Mouse (Mus musculus) midbrain, embryonic 16.5 days (tissue): ENCODE results near the gene Ubl5. TPM values are rescaled to one million over a fixed set of nuclear protein-coding genes. Genes with fewer than 3 reads are reported as not detected.
A peak's percentile ranks its signal among the peaks of the same experiment; 100 is the strongest.

Experiments used
- ATAC-seq: fragments of 200-750 bp; cut with Nextera tagmentation; 2 replicates; pipeline ENCODE4 v1.8.0; 2017; ENCODE audit warnings: moderate TSS enrichment
- H3K27ac ChIP-seq: fragments of 300-500 bp; sonication (generic); 2 replicates; pipeline ENCODE4 v1.5.1; 2014; ENCODE audit warnings: mild to moderate bottlenecking, low read length, mixed read lengths
- H3K27me3 ChIP-seq: fragments of 300-500 bp; sonication (generic); 2 replicates; pipeline ENCODE4 v1.6.1; 2014; ENCODE audit warnings: low read depth, low read length, mixed read lengths; ENCODE audit not compliant: control insufficient read depth, insufficient read depth
- H3K36me3 ChIP-seq: fragments of 300-500 bp; sonication (generic); 2 replicates; pipeline ENCODE4 v1.6.1; 2014; ENCODE audit warnings: mild to moderate bottlenecking, low read length, moderate library complexity, mixed read lengths; ENCODE audit not compliant: control insufficient read depth, insufficient read depth
- H3K4me1 ChIP-seq: fragments of 300-500 bp; sonication (generic); 2 replicates; pipeline ENCODE4 v1.6.1; 2014; ENCODE audit warnings: mild to moderate bottlenecking, low read length, mixed read lengths; ENCODE audit not compliant: control insufficient read depth, insufficient read depth
- H3K4me2 ChIP-seq: fragments of 300-500 bp; sonication (generic); 2 replicates; pipeline ENCODE4 v1.6.1; 2014; ENCODE audit warnings: mild to moderate bottlenecking, low read length, mixed read lengths
- H3K4me3 ChIP-seq: fragments of 300-500 bp; sonication (generic); 2 replicates; pipeline ENCODE4 v1.5.1; 2014; ENCODE audit warnings: low read depth, mild to moderate bottlenecking, low read length, moderate library complexity, mixed read lengths
- H3K9ac ChIP-seq: fragments of 300-500 bp; sonication (generic); 2 replicates; pipeline ENCODE4 v1.6.1; 2014; ENCODE audit warnings: low read depth, low read length, mixed read lengths
- H3K9me3 ChIP-seq: fragments of 300-500 bp; sonication (generic); replicated peaks from 2 replicates; pipeline ENCODE4 v1.6.1; 2014; ENCODE audit warnings: mild to moderate bottlenecking, low read length, mixed read lengths; ENCODE audit not compliant: control insufficient read depth, poor library complexity, severe bottlenecking
- WGBS: fragments of 180-500 bp; shearing (Covaris S2); extraction: QIAGEN DNeasy Blood & Tissue Kit; methylation state at CpG from one replicate; pipeline ENCODE4 v1.1.7; 2014; 5-methylcytosine and 5-hydroxymethylcytosine counted together
- polyA plus RNA-seq: library from polyadenylated mRNA; unstranded; fragments of >200 nt; fragmentation: Nextera tagmentation; extraction: Ambion mirVana; gene quantifications from 2 replicates; pipeline ENCODE4 v1.2.1, GENCODE M21; 2015

Gene Ubl5
- polyA plus RNA-seq, 1 experiment from 2014 or later = 444 TPM

DNA sequence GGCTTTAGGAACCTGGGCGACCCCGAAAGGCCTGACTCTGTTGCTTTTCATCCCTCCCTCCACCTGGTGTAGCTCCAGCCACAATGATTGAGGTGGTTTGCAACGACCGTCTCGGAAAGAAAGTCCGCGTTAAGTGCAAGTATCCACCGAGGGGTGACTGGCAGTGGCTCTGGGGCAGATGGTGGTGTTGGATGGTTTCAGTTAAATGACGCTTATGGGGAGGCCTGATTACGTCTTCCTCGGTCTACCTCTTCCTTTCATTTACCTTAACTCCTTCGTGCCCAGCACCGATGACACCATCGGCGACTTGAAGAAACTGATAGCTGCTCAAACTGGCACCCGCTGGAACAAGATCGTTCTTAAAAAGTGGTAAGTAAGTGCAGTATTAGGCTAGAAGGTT lies 2.4 kb downstream of the Ubl5 start:
- peak overlapping the region; percentile 89 for H3K9ac ChIP-seq
- H3K4me1 ChIP-seq = peaks cover 28% of the 10 kb centered on the region
- peaks cover 7% of the 10 kb centered on the region; the same call in 1 of the 2 replicates for H3K36me3 ChIP-seq
- H3K4me3 ChIP-seq = peak overlapping the region; percentile 84
- peak overlapping the region; percentile 99 for H3K4me2 ChIP-seq
- WGBS = 6% methylated on average over 17 of the region's 17 CpGs
- ATAC-seq = no peak
- peak overlapping the region; percentile 89 for H3K27ac ChIP-seq
- no peaks in the 10 kb centered on the region for H3K9me3 ChIP-seq
- H3K27me3 ChIP-seq = no peaks in the 10 kb centered on the region

- peaks cover 31% of the 10 kb centered on the region for H3K4me1 ChIP-seq
- peaks cover 14% of the 10 kb centered on the region for H3K36me3 ChIP-seq
- H3K27me3 ChIP-seq = no peaks in the 10 kb centered on the region
- WGBS = under 1% methylated on average over 45 of the region's 45 CpGs
- ATAC-seq = peak; percentile 99
- peak within 1 kb of the TSS; percentile 86 for H3K9ac ChIP-seq
- H3K27ac ChIP-seq = peak within 1 kb of the TSS; percentile 67
- peak within 1 kb of the TSS; percentile 84 for H3K4me2 ChIP-seq
- peak within 1 kb of the TSS; percentile 98 for H3K4me3 ChIP-seq
- H3K9me3 ChIP-seq = no peaks in the 10 kb centered on the region
Measured at GRCm38 (mm10) chr9:20651602-20652259, 9.1 kb downstream of the Ubl5 start, which contains the start of gene Pin1. Pin1 (plus strand) TSS chr9:20652095.

DNA sequence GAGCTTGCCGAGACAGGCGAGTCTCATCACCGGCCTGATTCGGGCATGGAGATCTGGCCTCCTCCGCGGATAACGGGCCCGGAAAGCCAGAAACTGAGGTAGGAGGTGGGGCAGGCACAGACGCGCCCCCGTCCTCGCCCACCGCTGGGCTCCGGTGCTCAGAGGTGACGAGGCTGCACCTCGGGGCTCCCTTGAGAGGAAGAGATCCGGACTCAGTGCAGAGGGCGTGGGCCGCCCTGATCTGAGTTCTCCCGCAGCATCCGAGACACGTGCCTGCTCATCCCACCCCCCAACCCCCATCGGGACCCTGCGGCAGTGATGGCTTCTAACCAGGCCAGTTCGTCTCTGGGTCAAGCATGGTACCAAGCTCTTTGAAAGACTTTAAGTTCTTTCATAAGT lies 9.6 kb downstream of the Ubl5 start:
- Histone ChIP-seq H3K27ac (peak overlapping the region; percentile 67), H3K4me2 (peak overlapping the region; percentile 84), H3K9ac (peak overlapping the region; percentile 86), H3K36me3 (peaks cover 14% of the 10 kb centered on the region), H3K4me3 (peak overlapping the region; percentile 98), H3K27me3 (no peaks in the 10 kb centered on the region), H3K9me3 (no peaks in the 10 kb centered on the region), H3K4me1 (peaks cover 30% of the 10 kb centered on the region)
- peak; percentile 41 for ATAC-seq
- WGBS = under 1% methylated on average over 21 of the region's 25 CpGs

DNA sequence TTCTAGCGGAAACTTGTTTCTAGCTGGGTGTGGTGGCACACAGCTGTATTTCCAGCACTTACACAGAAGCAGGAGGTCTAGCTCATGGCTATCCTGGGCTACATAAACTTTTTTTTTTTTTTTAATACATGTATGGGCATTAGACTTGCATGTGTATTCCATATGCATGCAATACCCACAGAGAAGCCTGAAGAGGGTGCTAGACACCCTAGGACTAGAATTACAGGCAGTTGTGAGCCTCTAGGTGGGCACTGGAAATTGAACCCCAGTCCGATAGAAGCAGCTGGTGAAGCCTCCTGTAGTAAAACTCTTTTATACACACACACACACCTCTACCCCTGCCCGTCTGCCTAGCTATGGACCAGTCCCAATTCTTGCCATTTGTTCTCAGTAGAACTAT lies 11.2 kb downstream of the Ubl5 start:
- no peaks in the 10 kb centered on the region for H3K9me3 ChIP-seq
- H3K27ac ChIP-seq = no peak overlapping the region
- no peak overlapping the region for H3K9ac ChIP-seq
- no peak overlapping the region for H3K4me3 ChIP-seq
- no peak for ATAC-seq
- no peaks in the 10 kb centered on the region for H3K27me3 ChIP-seq
- 92% methylated on average over 3 of the region's 3 CpGs for WGBS
- H3K4me2 ChIP-seq = no peak overlapping the region; the same call in 1 of the 2 replicates
- H3K4me1 ChIP-seq = peaks cover 30% of the 10 kb centered on the region
- peaks cover 10% of the 10 kb centered on the region for H3K36me3 ChIP-seq

GRCm38 (mm10) chr9:20657546-20657945 lies 14.9 kb downstream of the Ubl5 start:
- no peak overlapping the region for H3K4me3 ChIP-seq
- peaks cover 24% of the 10 kb centered on the region for H3K4me1 ChIP-seq
- H3K27ac ChIP-seq = no peak overlapping the region
- ATAC-seq = no peak
- no peaks in the 10 kb centered on the region for H3K27me3 ChIP-seq
- no peak overlapping the region for H3K9ac ChIP-seq
- H3K36me3 ChIP-seq = peaks cover 15% of the 10 kb centered on the region
- no peaks in the 10 kb centered on the region for H3K9me3 ChIP-seq
- WGBS = 95% methylated on average over 3 of the region's 3 CpGs
- no peak overlapping the region for H3K4me2 ChIP-seq

DNA sequence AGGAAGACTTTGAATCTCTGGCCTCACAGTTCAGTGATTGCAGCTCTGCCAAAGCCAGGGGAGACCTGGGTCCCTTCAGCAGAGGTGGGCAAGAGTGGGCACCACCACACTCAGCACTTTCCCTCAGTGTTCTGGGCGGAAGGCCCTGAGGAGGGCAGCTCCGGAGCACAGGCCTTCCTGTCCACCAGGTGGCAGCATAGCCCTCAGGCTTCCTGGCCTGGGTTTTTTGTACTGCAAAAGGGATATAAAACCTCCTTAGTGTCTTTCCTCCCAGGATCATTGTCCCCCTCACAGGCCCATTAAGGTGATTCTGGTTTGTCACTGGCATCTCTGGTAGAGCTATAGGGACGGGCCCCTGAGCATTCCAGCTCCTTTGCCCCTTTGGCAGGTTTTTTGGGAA lies 19.6 kb downstream of the Ubl5 start:
- Histone ChIP-seq H3K4me2 (no peak overlapping the region), H3K27ac (no peak overlapping the region), H3K4me1 (peaks cover 16% of the 10 kb centered on the region), H3K9me3 (no peaks in the 10 kb centered on the region), H3K9ac (no peak overlapping the region), H3K4me3 (no peak overlapping the region), H3K36me3 (peaks cover 16% of the 10 kb centered on the region), H3K27me3 (no peaks in the 10 kb centered on the region)
- 47% methylated on average over 3 of the region's 3 CpGs for WGBS
- peak; percentile 40; the same call in 1 of the 2 replicates for ATAC-seq

- Histone ChIP-seq H3K4me1 (peaks cover 16% of the 10 kb centered on the region), H3K27me3 (no peaks in the 10 kb centered on the region), H3K27ac (peak overlapping the region; percentile 67; the same call in 1 of the 2 replicates), H3K9me3 (no peaks in the 10 kb centered on the region), H3K9ac (no peak overlapping the region), H3K36me3 (peaks cover 16% of the 10 kb centered on the region), H3K4me2 (no peak overlapping the region), H3K4me3 (no peak overlapping the region)
- WGBS = 71% methylated on average over 8 of the region's 8 CpGs
- no peak for ATAC-seq
Measured at GRCm38 (mm10) chr9:20662874-20663273, 20.2 kb downstream of the Ubl5 start.

- Histone ChIP-seq H3K9me3 (no peaks in the 10 kb centered on the region), H3K4me2 (no peak overlapping the region), H3K4me3 (no peak overlapping the region), H3K27me3 (no peaks in the 10 kb centered on the region), H3K27ac (peak overlapping the region; percentile 67), H3K36me3 (peaks cover 18% of the 10 kb centered on the region), H3K9ac (peak overlapping the region; percentile 47; the same call in 1 of the 2 replicates), H3K4me1 (peaks cover 16% of the 10 kb centered on the region)
- ATAC-seq = peak; percentile 55
- WGBS = 79% methylated on average over 2 of the region's 2 CpGs
Measured at GRCm38 (mm10) chr9:20663956-20664355, 21.3 kb downstream of the Ubl5 start.

- no peak; the same call in 1 of the 2 replicates for ATAC-seq
- Histone ChIP-seq H3K36me3 (peaks cover 18% of the 10 kb centered on the region), H3K4me3 (no peak overlapping the region), H3K4me2 (no peak overlapping the region), H3K27ac (peak overlapping the region; percentile 67), H3K27me3 (no peaks in the 10 kb centered on the region), H3K9ac (no peak overlapping the region), H3K9me3 (no peaks in the 10 kb centered on the region), H3K4me1 (peaks cover 16% of the 10 kb centered on the region)
- 58% methylated on average over 2 of the region's 2 CpGs for WGBS
Measured at GRCm38 (mm10) chr9:20664366-20664765, 21.7 kb downstream of the Ubl5 start.
